Mouse (Mus musculus): ENCODE measurements around the gene Mapk11.

The Mapk11 gene

GRCm38 (mm10) chr15:89173906-89174214 is 24.4 kb upstream of the Mapk11 start:
- DNase-seq (ENCODE audit: low spot score in 2 of 2), result no peak

DNA sequence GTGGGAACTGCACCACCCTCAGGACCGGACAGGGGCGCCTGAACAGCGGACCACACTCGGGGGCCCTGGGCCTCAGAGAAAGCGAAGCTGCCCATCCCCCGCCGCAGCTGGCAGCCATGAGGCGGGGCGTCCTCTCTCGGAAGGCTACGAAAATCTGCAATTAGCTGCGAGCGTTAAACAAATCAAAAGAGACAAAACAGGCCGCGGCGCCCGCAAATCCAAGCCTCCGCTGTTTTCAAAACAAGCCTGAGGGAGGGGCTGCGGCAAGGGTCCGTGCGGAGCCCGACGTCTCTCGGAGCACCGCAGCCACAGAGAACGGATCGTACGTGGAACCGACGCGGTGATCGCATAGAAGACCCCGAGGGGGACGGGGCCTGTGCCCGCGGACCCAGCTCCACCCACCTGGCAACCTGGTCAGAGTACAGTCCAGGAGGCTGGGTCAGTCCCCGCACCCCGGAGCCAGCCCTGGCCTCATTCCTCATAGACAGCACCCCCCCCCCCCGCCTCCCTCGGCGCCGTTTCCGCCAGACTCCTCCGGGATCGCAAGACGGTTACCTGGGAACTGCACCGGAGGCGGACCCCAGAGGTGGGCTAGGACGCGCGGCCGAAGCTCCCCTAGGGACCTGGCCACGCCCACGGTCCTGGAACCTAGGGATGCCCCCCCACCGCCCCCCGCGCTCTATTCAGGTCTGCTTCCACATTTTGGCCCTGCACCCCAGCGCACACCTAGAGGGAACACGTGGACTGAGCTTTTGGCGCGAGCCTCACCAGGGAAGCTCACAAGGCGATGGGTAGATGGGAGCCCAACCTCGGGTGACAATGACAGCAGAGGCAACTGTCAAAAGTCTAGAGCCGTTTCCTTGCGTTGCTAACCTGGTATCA is 23.8 kb upstream of the Mapk11 start:
- DNase-seq (ENCODE audit: low spot score in 2 of 2), result no peak

GRCm38 (mm10) chr15:89172276-89172935 is 23.0 kb upstream of the Mapk11 start:
- no peak for DNase-seq (ENCODE audit: low spot score in 2 of 2)

DNA sequence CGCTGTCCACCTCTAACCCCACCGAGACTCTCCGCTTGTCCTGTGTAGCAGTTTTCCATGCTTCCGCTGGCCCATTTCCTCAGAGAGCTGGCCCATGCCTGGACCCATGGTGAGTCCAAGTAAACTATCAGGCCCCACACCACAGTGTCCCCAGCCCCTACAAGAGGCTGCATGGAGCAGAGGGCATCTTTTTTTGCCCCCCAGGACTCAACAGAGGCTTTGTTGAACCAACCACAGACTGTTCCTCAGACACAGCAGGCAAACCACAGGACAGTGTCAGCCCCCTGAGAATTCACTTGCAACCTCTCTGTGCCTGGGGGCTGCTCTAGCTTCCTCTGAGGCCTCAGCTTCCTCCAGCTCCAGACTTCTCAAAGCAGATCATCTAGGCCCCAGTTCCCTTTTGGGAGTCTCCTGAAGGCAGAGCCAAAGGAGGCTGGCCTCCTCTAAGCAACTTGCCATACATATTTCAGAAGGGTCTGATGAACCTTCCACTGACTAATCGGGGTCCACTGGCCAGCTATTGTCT is 22.2 kb upstream of the Mapk11 start:
- DNase-seq (ENCODE audit: low spot score in 2 of 2), result no peak

GRCm38 (mm10) chr15:89170102-89170501 is 20.7 kb upstream of the Mapk11 start:
- no peak for DNase-seq (ENCODE audit: low spot score in 2 of 2)

- DNase-seq (ENCODE audit: low spot score in 2 of 2), result peak; percentile 71 to 90
Observed at GRCm38 (mm10) chr15:89169431-89169830, 20.0 kb upstream of the Mapk11 start.

DNA sequence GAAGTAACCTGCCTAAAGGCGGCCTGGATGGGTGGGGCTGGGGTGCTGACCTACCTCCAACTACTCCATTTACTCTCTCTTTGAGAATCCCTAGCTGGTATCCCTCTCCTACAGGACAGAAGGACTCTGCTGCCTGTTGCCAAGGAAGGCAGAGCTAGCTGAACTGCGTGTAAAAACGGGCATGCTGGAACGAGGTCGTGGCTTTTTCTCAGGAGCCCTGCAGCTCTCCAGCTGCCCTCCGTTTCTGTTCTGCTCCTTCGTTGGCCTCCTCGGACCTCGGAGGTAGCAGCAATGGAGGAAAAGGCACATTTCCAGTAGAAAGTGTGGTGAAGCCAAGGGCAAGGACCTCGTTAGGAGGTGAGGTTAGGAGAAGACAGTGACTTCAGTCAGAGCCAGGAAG is 19.5 kb upstream of the Mapk11 start:
- no peak for DNase-seq (ENCODE audit: low spot score in 2 of 2)

GRCm38 (mm10) chr15:89165478-89165877 is 16.1 kb upstream of the Mapk11 start:
- DNase-seq (ENCODE audit: low spot score in 2 of 2), result no peak

DNA sequence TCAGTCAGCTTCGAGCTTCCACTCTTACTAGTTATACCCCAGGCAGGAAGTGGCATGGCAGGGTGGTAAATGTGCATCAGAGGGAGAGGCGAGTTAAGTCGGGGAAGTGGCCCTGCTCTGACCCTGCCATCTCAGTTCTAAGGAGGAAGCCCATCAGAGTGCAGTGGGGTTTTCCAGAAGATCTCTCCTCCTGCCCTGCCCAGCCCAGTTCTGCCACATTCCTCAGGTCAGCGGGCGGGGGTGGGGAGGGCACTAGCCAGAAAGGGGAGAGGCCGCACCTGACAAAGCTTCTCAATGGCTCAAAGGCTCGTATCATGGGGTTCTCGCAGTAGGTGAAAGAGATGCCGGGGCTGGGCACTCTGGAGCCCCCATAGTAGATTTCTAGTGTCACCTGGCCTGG is 12.0 kb upstream of the Mapk11 start:
- DNase-seq (ENCODE audit: low spot score in 2 of 2), result no peak

DNA sequence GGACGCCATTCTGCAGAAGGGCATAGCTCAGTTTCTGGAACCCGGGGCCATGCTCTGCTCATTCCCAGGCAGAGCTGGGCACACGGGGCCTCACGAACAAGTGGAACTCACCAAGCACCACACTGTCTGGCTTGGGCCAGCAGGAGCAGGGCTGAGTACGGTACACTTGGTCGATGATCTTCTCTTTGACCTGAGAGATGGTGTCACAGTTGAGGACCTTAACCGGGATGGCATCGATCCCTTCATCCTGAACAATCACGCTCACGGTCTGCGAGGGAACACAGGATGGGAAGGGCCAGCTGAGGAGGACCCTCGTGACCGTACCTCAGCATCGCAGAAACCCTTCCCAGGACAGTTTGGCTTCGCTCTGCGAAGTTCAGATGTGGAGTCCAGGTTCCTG is 9.1 kb upstream of the Mapk11 start:
- no peak for DNase-seq (ENCODE audit: low spot score in 2 of 2)

- DNase-seq (ENCODE audit: low spot score in 2 of 2), result peak in 1 of 2 experiments; percentile 70
Observed at GRCm38 (mm10) chr15:89157954-89158353, 8.5 kb upstream of the Mapk11 start.

GRCm38 (mm10) chr15:89152312-89152711 is 2.9 kb upstream of the Mapk11 start:
- no peak for DNase-seq (ENCODE audit: low spot score in 2 of 2)

- no peak for DNase-seq (ENCODE audit: low spot score in 2 of 2)
Observed at GRCm38 (mm10) chr15:89150041-89150390, 588 bp upstream of the Mapk11 start.

DNA sequence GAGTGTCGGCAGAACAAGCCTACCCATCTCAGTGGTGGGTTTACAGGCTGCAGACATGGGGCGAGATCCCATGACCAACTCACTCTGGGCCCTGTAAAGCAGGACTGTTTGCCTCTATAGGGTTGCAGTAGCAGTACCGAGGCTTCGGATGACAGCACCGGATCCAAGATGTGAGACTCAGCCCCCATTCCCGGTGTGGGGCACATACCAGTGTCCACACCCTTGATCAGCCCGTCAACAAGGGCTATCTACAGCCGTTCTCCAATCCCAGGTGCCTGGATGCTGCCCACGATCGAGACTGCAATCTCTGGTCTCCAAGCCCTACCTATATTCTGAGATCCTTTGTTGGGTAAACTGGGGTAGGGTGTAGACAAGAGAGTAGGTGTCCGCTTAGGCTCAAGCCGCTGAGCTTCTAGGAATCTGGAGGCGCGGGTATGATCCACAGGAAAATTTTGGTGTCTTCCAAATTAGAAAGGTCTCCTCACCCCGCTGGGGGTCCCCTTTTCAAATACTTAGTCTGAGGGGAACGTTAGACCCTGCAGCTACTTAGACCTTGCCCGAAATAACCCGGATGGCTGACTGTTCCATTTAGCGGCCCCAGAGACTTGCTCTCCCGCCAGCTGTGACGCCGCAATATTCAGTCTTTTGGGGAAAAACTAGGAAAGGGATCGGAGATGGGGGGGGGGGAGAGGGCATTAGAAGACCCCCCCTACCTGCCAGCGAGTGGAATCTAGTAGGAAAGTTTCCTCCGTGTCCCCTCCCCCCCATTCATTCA is 745 bp downstream of the Mapk11 start:
- DNase-seq (ENCODE audit: low spot score in 2 of 2), result peak in 1 of 2 experiments; percentile 26

DNA sequence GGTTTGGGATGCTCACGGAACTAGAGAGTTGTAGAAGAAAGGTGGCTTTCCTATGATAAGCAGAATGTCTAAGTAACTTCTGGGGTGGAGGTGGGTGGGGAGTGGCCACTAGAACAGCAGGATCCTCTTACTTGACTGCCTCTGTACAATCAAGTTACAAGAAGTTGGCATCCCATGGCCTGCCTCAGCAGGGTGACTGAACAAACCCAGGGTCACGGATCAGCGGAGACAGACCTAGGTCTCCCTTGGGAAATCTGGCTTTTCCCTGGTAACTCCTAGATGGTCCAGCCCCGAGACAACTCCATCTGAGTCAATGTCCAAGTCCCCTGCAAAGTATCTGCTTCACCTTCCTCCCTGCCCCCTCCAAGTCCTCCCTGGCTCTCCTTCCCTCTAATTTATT is 1.5 kb downstream of the Mapk11 start:
- DNase-seq (ENCODE audit: low spot score in 2 of 2), result no peak

GRCm38 (mm10) chr15:89147456-89147855 is 2.0 kb downstream of the Mapk11 start:
- no peak for DNase-seq (ENCODE audit: low spot score in 2 of 2)

- peak in 1 of 2 experiments; percentile 70 for DNase-seq (ENCODE audit: low spot score in 2 of 2)
Observed at GRCm38 (mm10) chr15:89147024-89147423, 2.4 kb downstream of the Mapk11 start.

DNA sequence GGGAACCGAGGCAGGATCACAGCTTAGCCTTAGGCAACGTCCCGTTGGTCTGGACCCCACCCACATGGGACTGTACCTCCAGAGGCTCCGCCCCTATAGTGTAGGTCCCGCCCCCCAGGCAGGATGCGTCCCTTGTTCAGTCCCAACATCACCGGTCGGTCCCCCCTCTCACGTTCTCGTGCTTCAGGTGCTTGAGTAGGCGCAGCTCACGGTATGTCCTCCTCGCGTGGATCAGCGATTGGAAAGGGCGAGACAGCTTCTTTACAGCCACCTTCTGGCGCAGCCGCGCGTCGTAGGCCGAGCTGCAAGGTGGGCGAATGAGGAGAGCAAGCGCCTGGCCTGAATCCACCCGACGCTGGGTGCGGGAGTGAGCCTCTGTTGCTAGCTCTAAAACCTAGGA is 2.9 kb downstream of the Mapk11 start:
- peak; percentile 39 to 83 for DNase-seq (ENCODE audit: low spot score in 2 of 2)

DNA sequence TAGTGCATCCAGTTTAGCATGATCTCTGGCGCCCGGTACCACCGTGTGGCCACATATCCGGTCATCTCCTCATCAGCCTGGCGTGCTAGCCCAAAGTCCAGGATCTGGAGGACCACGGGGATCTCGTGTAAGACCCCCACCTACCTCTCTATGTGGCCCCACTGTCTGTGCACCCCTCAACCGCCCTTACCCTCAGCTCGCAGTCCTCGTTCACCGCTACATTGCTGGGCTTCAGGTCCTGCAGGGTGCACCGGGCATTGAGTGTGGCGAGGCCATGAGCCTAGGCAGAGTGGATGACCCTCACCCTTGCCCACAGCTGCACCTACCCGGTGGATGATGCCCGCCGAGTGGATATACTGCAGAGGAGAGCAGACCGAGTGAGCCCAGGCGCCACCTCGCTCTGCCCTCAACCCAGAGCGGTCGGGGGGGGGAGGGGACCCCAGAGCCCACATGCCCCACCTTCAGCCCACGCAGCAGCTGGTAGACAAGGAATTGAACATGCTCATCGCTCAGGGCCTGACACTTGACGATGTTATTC is 3.5 kb downstream of the Mapk11 start:
- no peak for DNase-seq (ENCODE audit: low spot score in 2 of 2)

- DNase-seq (ENCODE audit: low spot score in 2 of 2), result no peak
Observed at GRCm38 (mm10) chr15:89144965-89145364, 4.5 kb downstream of the Mapk11 start.

- DNase-seq (ENCODE audit: low spot score in 2 of 2), result no peak
Observed at GRCm38 (mm10) chr15:89143134-89143533, 6.3 kb downstream of the Mapk11 start.

DNA sequence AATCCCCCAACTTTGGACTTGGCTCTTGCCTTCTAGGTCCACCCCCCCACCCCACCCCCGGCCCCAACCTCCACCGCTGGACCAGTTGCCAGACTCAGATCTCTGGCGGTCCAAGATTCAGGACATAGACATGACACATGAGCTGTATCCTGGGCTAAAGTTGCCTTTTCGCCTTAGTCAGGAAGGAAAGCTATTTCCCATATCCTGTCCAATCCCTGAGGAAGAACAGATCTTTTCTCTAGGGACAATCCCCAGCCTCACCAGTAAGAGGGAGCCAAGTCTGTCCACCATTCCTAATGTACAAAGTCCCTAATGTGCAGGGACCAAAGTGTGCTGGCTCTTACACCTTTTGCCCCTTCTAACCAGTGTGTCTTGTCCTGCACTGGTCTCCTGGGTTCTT is 7.5 kb downstream of the Mapk11 start:
- no peak for DNase-seq (ENCODE audit: low spot score in 2 of 2)
